Mouse (Mus musculus): Measurements from ENCODE around the gene Sdr42e1. TPM values are rescaled to one million over a fixed set of nuclear protein-coding genes. Genes with fewer than 3 reads are reported as not detected.

Sdr42e1 gene
- total RNA-seq (2023): 1 to 10 TPM; 2.6 to 2.7 TPM

GRCm38 (mm10) chr8:117673430-117673830 is at the start of gene Sdr42e1:
Gene Sdr42e1 (minus strand): TSS chr8:117673689.

GRCm38 (mm10) chr8:117701859-117702258 is 28.4 kb upstream of the Sdr42e1 start, which contains the start of gene Hsd17b2:
Gene Hsd17b2 (plus strand): TSS chr8:117701904.

Other genes starting within 250 kb of the Sdr42e1 start
- gene Plcg2, start 175.4 kb downstream of the Sdr42e1 start, total RNA-seq (2023): 100 to 1,000 TPM; 267 to 273 TPM
- not detected for gene Hsd17b2, start 28.2 kb upstream of the Sdr42e1 start, total RNA-seq (2023)
- gene Mphosph6, start 128.3 kb upstream of the Sdr42e1 start, total RNA-seq (2023): 10 to 100 TPM in 1 of 2 experiments, 1 to 10 TPM in 1; 9.4 to 12.5 TPM